Mouse (Mus musculus) thymus, postnatal 36 days (tissue): Measurements from ENCODE around the gene Slc26a10.
"Not testable (repeated sequence)": the region's sequence is repeated elsewhere in the genome, so short reads cannot be mapped to it uniquely, and the experiment has no call there.

Source experiments
- DNase-seq, 2 experiments: peaks; one replicate each; pipeline ENCODE4 v3.0.0; 2022; ENCODE audit warnings: mixed read lengths in 2 of 2

The Slc26a10 gene

GRCm38 (mm10) chr10:127197505-127198110 is 17.2 kb upstream of the Slc26a10 start:
- no peak for DNase-seq

- DNase-seq: no peak
These were observed 16.7 kb upstream of the Slc26a10 start for GRCm38 (mm10) chr10:127197104-127197503.

- no peak for DNase-seq
These were observed 15.9 kb upstream of the Slc26a10 start for GRCm38 (mm10) chr10:127196392-127196791.

GRCm38 (mm10) chr10:127195328-127196129 is 15.1 kb upstream of the Slc26a10 start, which contains the start of gene Dtx3:
TSS of gene Dtx3 (minus strand) at chr10:127195728.
- peak; percentile 44 to 65 for DNase-seq

- peak; percentile 19 to 38 for DNase-seq
These were observed 14.2 kb upstream of the Slc26a10 start for GRCm38 (mm10) chr10:127194428-127195327.

GRCm38 (mm10) chr10:127193011-127193410 is 12.6 kb upstream of the Slc26a10 start:
- DNase-seq: no peak

GRCm38 (mm10) chr10:127192057-127192328 is 11.5 kb upstream of the Slc26a10 start:
- DNase-seq: not testable (repeated sequence)

- DNase-seq: peak in 1 of 2 experiments; percentile 5
These were observed 11.0 kb upstream of the Slc26a10 start for GRCm38 (mm10) chr10:127191191-127192056.

GRCm38 (mm10) chr10:127190398-127191190 is 10.1 kb upstream of the Slc26a10 start:
- DNase-seq: peak in 1 of 2 experiments; percentile 3

- peak; percentile 5 to 30 for DNase-seq
These were observed 9.4 kb upstream of the Slc26a10 start, which contains the start of gene Arhgef25 for GRCm38 (mm10) chr10:127189651-127190381. TSS of gene Arhgef25 (minus strand) at chr10:127190083.

- DNase-seq: peak; percentile 1 to 4
These were observed 8.7 kb upstream of the Slc26a10 start for GRCm38 (mm10) chr10:127189116-127189650.

- peak; percentile 4 to 27 for DNase-seq
These were observed 8.1 kb upstream of the Slc26a10 start for GRCm38 (mm10) chr10:127188465-127189115.

- DNase-seq: peak in 1 of 2 experiments; percentile 4
These were observed 7.6 kb upstream of the Slc26a10 start for GRCm38 (mm10) chr10:127188079-127188453.

- DNase-seq: peak in 1 of 2 experiments; percentile 3
These were observed 7.1 kb upstream of the Slc26a10 start for GRCm38 (mm10) chr10:127187371-127188078.

GRCm38 (mm10) chr10:127186451-127186850 is 6.0 kb upstream of the Slc26a10 start:
- DNase-seq: peak in 1 of 2 experiments; percentile 2

GRCm38 (mm10) chr10:127185506-127185905 is 5.1 kb upstream of the Slc26a10 start:
- peak in 1 of 2 experiments; percentile 3 for DNase-seq

GRCm38 (mm10) chr10:127185101-127185500 is 4.7 kb upstream of the Slc26a10 start:
- DNase-seq: peak; percentile 14 to 27

- DNase-seq: peak; percentile 4 to 43
These were observed 3.3 kb upstream of the Slc26a10 start for GRCm38 (mm10) chr10:127183759-127184158.

GRCm38 (mm10) chr10:127182624-127183023 is 2.2 kb upstream of the Slc26a10 start:
- DNase-seq: no peak
